Mouse (Mus musculus): ENCODE data around the gene Tulp4.
"Not testable (repeated sequence)": the region's sequence is repeated elsewhere in the genome, so short reads cannot be mapped to it uniquely, and the experiment has no call there.

The Tulp4 gene

GRCm38 (mm10) chr17:6189207-6189606 lies 83.0 kb downstream of the Tulp4 start:
- no peak for DNase-seq (ENCODE audit: low spot score in 2 of 2)

GRCm38 (mm10) chr17:6192275-6192674 lies 86.0 kb downstream of the Tulp4 start:
- no peak for DNase-seq (ENCODE audit: low spot score in 2 of 2)

- no peak for DNase-seq (ENCODE audit: low spot score in 2 of 2)
Observed at GRCm38 (mm10) chr17:6195390-6195789, 89.2 kb downstream of the Tulp4 start.

- DNase-seq (ENCODE audit: low spot score in 2 of 2) = no peak
Observed at GRCm38 (mm10) chr17:6197491-6197890, 91.3 kb downstream of the Tulp4 start.

- DNase-seq (ENCODE audit: low spot score in 2 of 2) = no peak
Observed at GRCm38 (mm10) chr17:6198670-6199069, 92.4 kb downstream of the Tulp4 start.

GRCm38 (mm10) chr17:6199166-6199565 lies 92.9 kb downstream of the Tulp4 start:
- no peak for DNase-seq (ENCODE audit: low spot score in 2 of 2)

GRCm38 (mm10) chr17:6201522-6202250 lies 95.4 kb downstream of the Tulp4 start:
- no peak for DNase-seq (ENCODE audit: low spot score in 2 of 2)

GRCm38 (mm10) chr17:6202389-6203110 lies 96.3 kb downstream of the Tulp4 start:
- DNase-seq (ENCODE audit: low spot score in 2 of 2) = peak in 1 of 2 experiments; percentile 30

GRCm38 (mm10) chr17:6203126-6203525 lies 96.9 kb downstream of the Tulp4 start:
- DNase-seq (ENCODE audit: low spot score in 2 of 2) = no peak

GRCm38 (mm10) chr17:6203795-6204194 lies 97.6 kb downstream of the Tulp4 start:
- no peak for DNase-seq (ENCODE audit: low spot score in 2 of 2)

- DNase-seq (ENCODE audit: low spot score in 2 of 2) = no peak
Observed at GRCm38 (mm10) chr17:6211721-6212120, 105.5 kb downstream of the Tulp4 start.

GRCm38 (mm10) chr17:6215640-6216039 lies 109.4 kb downstream of the Tulp4 start:
- no peak for DNase-seq (ENCODE audit: low spot score in 2 of 2)

- DNase-seq (ENCODE audit: low spot score in 2 of 2) = no peak
Observed at GRCm38 (mm10) chr17:6216514-6216913, 110.3 kb downstream of the Tulp4 start.

GRCm38 (mm10) chr17:6232633-6233032 lies 126.4 kb downstream of the Tulp4 start:
- DNase-seq (ENCODE audit: low spot score in 2 of 2) = not testable (repeated sequence)

GRCm38 (mm10) chr17:6251298-6251697 lies 145.1 kb downstream of the Tulp4 start:
- DNase-seq (ENCODE audit: low spot score in 2 of 2) = not testable (repeated sequence)

GRCm38 (mm10) chr17:6256400-6257069 lies 150.3 kb downstream of the Tulp4 start, which contains the start of gene Tmem181a:
Gene Tmem181a, plus strand, starts transcription at chr17:6256860.
- not testable (repeated sequence) for DNase-seq (ENCODE audit: low spot score in 2 of 2)

- DNase-seq (ENCODE audit: low spot score in 2 of 2) = peak; percentile 72 to 73
Observed at GRCm38 (mm10) chr17:6257070-6257456, 150.8 kb downstream of the Tulp4 start.

- DNase-seq (ENCODE audit: low spot score in 2 of 2) = peak in 1 of 2 experiments; percentile 26
Observed at GRCm38 (mm10) chr17:6269876-6270831, 163.9 kb downstream of the Tulp4 start.

- not testable (repeated sequence) for DNase-seq (ENCODE audit: low spot score in 2 of 2)
Observed at GRCm38 (mm10) chr17:6270840-6271239, 164.6 kb downstream of the Tulp4 start.

GRCm38 (mm10) chr17:6271970-6272369 lies 165.7 kb downstream of the Tulp4 start:
- not testable (repeated sequence) for DNase-seq (ENCODE audit: low spot score in 2 of 2)

GRCm38 (mm10) chr17:6274693-6275092 lies 168.5 kb downstream of the Tulp4 start:
- not testable (repeated sequence) for DNase-seq (ENCODE audit: low spot score in 2 of 2)

Data from frontal cortex, postnatal 14 days (tissue).